In genomic region chr1:151372823-151373222, GRCm38 (mm10) we compare ENCODE assay signal across 36 mouse cellular contexts.
"Had no signal": no experiment of that assay in that cellular context is flagged by ENCODE, and none has a peak within 500 bp of the region (broad histone marks: within the 10 kb centered on the region; RNA-seq: fewer than 3 reads in every experiment).

No protein-coding gene starts in this region.

- ATAC-seq: hindbrain, embryonic 16.5 days; hindbrain, postnatal 0 days; inflammation-experienced regulatory T-cells, adult 6 months; intestine, embryonic 15.5 days; intestine, embryonic 16.5 days; intestine, postnatal 0 days had no signal

- H3K27me3 ChIP-seq: heart, embryonic 12.5 days; heart, embryonic 13.5 days; heart, embryonic 15.5 days; hindbrain, embryonic 12.5 days; hindbrain, embryonic 13.5 days; hindbrain, embryonic 15.5 days; intestine, embryonic 15.5 days; kidney, embryonic 15.5 days had no signal

- H3K4me3 ChIP-seq: heart, adult 2 months; heart, embryonic 10.5 days; heart, embryonic 12.5 days; heart, embryonic 13.5 days; heart, embryonic 15.5 days; hindbrain, embryonic 10.5 days; hindbrain, embryonic 12.5 days; hindbrain, embryonic 13.5 days; hindbrain, embryonic 15.5 days; intestine, embryonic 15.5 days; kidney, embryonic 15.5 days; layer of hippocampus, adult 2 months had no signal

- H3K4me1 ChIP-seq: heart, embryonic 10.5 days; hindbrain, embryonic 10.5 days; hindbrain, embryonic 12.5 days; hindbrain, embryonic 13.5 days; hindbrain, embryonic 15.5 days; intestine, embryonic 15.5 days; kidney, embryonic 15.5 days had no signal

- DNase-seq: heart, adult 18-20 months; heart, adult 2 months; heart, postnatal 10 days; heart, postnatal 14 days; heart, postnatal 36 days; heart, postnatal 4 days; kidney, adult 11 months; kidney, adult 18-20 months; kidney, adult 2 months; kidney, adult 8-10 months; kidney, adult 9 months; kidney, postnatal 10 days; kidney, postnatal 14 days; kidney, postnatal 25 days; kidney, postnatal 36 days; kidney, postnatal 4 days; layer of hippocampus, adult 9-11 months had no signal

- H3K4me2 ChIP-seq: heart, embryonic 11.5 days; heart, embryonic 12.5 days; heart, embryonic 13.5 days; heart, embryonic 15.5 days; hindbrain, embryonic 12.5 days; hindbrain, embryonic 13.5 days; hindbrain, embryonic 14.5 days; hindbrain, embryonic 15.5 days; intestine, embryonic 15.5 days; kidney, embryonic 15.5 days had no signal

- H3K9me3 ChIP-seq: heart, embryonic 10.5 days; heart, embryonic 12.5 days; heart, embryonic 13.5 days; heart, embryonic 15.5 days; hindbrain, embryonic 10.5 days; hindbrain, embryonic 12.5 days; hindbrain, embryonic 13.5 days; hindbrain, embryonic 15.5 days; intestine, embryonic 15.5 days; kidney, embryonic 15.5 days had no signal

- H3K9ac ChIP-seq: heart, embryonic 12.5 days; heart, embryonic 13.5 days; heart, embryonic 15.5 days; hindbrain, embryonic 12.5 days; hindbrain, embryonic 13.5 days; hindbrain, embryonic 14.5 days; hindbrain, embryonic 15.5 days; intestine, embryonic 15.5 days; kidney, embryonic 15.5 days had no signal

- H3K27ac ChIP-seq: heart, adult 2 months; heart, embryonic 10.5 days; heart, embryonic 13.5 days; heart, embryonic 15.5 days; hindbrain, embryonic 10.5 days; hindbrain, embryonic 12.5 days; hindbrain, embryonic 13.5 days; hindbrain, embryonic 14.5 days; hindbrain, embryonic 15.5 days; hindbrain, postnatal 0 days; intestine, embryonic 15.5 days; kidney, embryonic 15.5 days; kidney, postnatal 0 days; layer of hippocampus, adult 2 months had no signal
